Mouse (Mus musculus) forebrain, postnatal 0 days (tissue): ENCODE results near the gene Jmjd7. TPM values are rescaled to one million over a fixed set of nuclear protein-coding genes. Genes with fewer than 3 reads are reported as not detected.

Experiments used
- ATAC-seq: fragments of 200-750 bp; cut with Nextera tagmentation; 2 replicates; pipeline ENCODE4 v1.8.0; 2017; ENCODE audit warnings: mild to moderate bottlenecking, moderate library complexity
- DNase-seq: peaks from one replicate; pipeline ENCODE4 v3.0.0-alpha.2; 2015
- H3K27ac ChIP-seq: fragments of 300-500 bp; sonication (generic); 2 replicates; pipeline ENCODE4 v1.5.1; 2014; ENCODE audit warnings: low read depth, mild to moderate bottlenecking, antibody characterized with exemption, low read length, moderate library complexity, mixed read lengths
- H3K27me3 ChIP-seq: fragments of 300-500 bp; sonication (generic); 2 replicates; pipeline ENCODE4 v1.6.1; 2014; ENCODE audit warnings: mild to moderate bottlenecking, low read length, mixed read lengths; ENCODE audit not compliant: insufficient read depth
- H3K36me3 ChIP-seq: fragments of 300-500 bp; sonication (generic); 2 replicates; pipeline ENCODE4 v1.6.1; 2014; ENCODE audit warnings: mild to moderate bottlenecking, moderate library complexity; ENCODE audit not compliant: insufficient read depth
- H3K4me1 ChIP-seq: fragments of 300-500 bp; sonication (generic); 2 replicates; pipeline ENCODE4 v1.6.1; 2014; ENCODE audit warnings: antibody characterized with exemption; ENCODE audit not compliant: insufficient read depth
- H3K4me2 ChIP-seq: fragments of 300-500 bp; sonication (generic); 2 replicates; pipeline ENCODE4 v1.6.1; 2014; ENCODE audit warnings: low read depth, mild to moderate bottlenecking, moderate library complexity
- H3K4me3 ChIP-seq: fragments of 300-500 bp; sonication (generic); 2 replicates; pipeline ENCODE4 v1.5.1; 2014; ENCODE audit warnings: low read depth, low read length, mixed read lengths
- H3K9ac ChIP-seq: fragments of 300-500 bp; sonication (generic); 2 replicates; pipeline ENCODE4 v1.6.1; 2014; ENCODE audit warnings: mild to moderate bottlenecking
- H3K9me3 ChIP-seq: fragments of 300-500 bp; sonication (generic); 2 replicates; pipeline ENCODE4 v1.6.1; 2016; ENCODE audit warnings: low read length
- CTCF ChIP-seq: sonication (generic); IDR thresholded peaks from 2 replicates; pipeline ENCODE4 v1.5.1; 2016; ENCODE audit warnings: antibody characterized with exemption, control low read depth, low read depth
- WGBS: fragments of 180-500 bp; shearing (Covaris S2); extraction: QIAGEN DNeasy Blood & Tissue Kit; methylation state at CpG from one replicate; pipeline ENCODE4 v1.1.7; 2014; 5-methylcytosine and 5-hydroxymethylcytosine counted together
- polyA plus RNA-seq: library from polyadenylated mRNA; unstranded; fragments of >200 nt; fragmentation: Nextera tagmentation; extraction: Ambion mirVana; gene quantifications from 2 replicates; pipeline ENCODE4 v1.2.1, GENCODE M21; 2015
- total RNA-seq: library from RNA; depleted of rRNA; stranded (reverse); fragments of >200 nt; gene quantifications from 2 replicates; pipeline ENCODE4 v1.2.3, GENCODE M21; 2014

Gene Jmjd7
- total and polyA plus RNA-seq, 2 experiments from 2014 or later: 14.6 to 16.9 TPM

DNA sequence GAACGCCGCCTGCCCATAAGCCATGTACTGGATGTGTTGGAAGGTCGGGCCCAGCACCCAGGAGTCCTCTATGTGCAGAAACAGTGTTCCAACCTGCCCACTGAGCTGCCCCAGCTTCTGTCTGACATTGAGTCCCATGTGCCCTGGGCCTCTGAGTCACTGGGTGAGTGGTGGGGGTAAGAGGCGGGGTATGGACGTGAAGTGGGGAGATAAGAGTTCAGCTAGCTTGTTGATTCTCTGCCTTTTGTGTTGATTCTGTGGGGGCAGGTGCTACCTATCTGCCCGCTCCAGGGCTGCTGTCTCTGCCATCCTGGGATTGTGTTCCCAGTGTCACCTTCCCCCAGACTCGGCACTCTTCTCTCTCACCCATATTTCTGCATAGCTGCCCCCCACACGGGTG is 3.1 kb downstream of the Jmjd7 start:
- WGBS: 93% methylated on average over 8 of the region's 8 CpGs
- Histone ChIP-seq H3K4me1 (0 out of 2 replicates have a peak, but pooled peaks cover 4% of the 10 kb centered on the region), H3K4me3 (no peak overlapping the region), H3K9me3 (no peaks in the 10 kb centered on the region), H3K4me2 (no peak overlapping the region), H3K27me3 (no peaks in the 10 kb centered on the region), H3K36me3 (peaks cover 16% of the 10 kb centered on the region), H3K9ac (no peak overlapping the region), H3K27ac (no peak overlapping the region)
- no peak for TF ChIP-seq CTCF
- ATAC-seq: no peak
- DNase-seq: no peak

GRCm38 (mm10) chr2:120032726-120033467 is 5.6 kb downstream of the Jmjd7 start, which contains the start of gene Pla2g4b:
Pla2g4b (plus strand) TSS chr2:120033417.
- no peaks in the 10 kb centered on the region for H3K27me3 ChIP-seq
- 92% methylated on average over 12 of the region's 12 CpGs for whole genome bisulfite sequencing
- ATAC-seq: no peak

DNA sequence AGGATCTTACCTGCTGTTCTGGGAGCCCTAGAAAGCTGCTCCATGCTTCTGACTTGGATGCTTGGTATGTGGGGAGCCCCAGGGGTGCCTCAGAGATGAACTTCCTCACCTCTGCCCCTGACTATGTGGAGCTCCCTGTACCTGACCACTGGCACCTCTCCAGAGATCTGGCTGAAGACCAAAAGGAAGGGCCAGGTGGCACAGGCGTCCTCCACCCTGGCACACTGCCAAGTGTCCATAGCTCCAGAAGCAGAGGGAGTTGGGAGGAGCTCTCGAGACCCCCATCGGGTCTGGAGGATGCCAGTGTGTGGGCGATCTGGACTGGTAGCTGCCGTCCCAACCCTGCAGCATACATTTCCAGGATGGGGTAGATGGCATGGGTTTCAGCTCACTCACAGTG is 6.4 kb downstream of the Jmjd7 start:
- H3K36me3 ChIP-seq: peaks cover 32% of the 10 kb centered on the region
- DNase-seq (no peak), ATAC-seq (no peak)
- no peak overlapping the region for H3K27ac ChIP-seq
- TF ChIP-seq CTCF: no peak
- WGBS: 76% methylated on average over 5 of the region's 5 CpGs
- no peak overlapping the region for H3K4me2 ChIP-seq
- no peaks in the 10 kb centered on the region for H3K27me3 ChIP-seq
- no peaks in the 10 kb centered on the region for H3K9me3 ChIP-seq
- no peak overlapping the region for H3K4me3 ChIP-seq
- no peaks in the 10 kb centered on the region for H3K4me1 ChIP-seq
- no peak overlapping the region for H3K9ac ChIP-seq

More at GRCm38 (mm10) chr2:120032726-120033467, 5.6 kb downstream of the Jmjd7 start, which contains the start of gene Pla2g4b:
- Histone ChIP-seq H3K4me3 (no peak within 1 kb of the TSS), H3K4me2 (no peak within 1 kb of the TSS), H3K36me3 (peaks cover 25% of the 10 kb centered on the region), H3K9me3 (no peaks in the 10 kb centered on the region), H3K4me1 (0 out of 2 replicates have a peak, but pooled peaks cover 3% of the 10 kb centered on the region), H3K9ac (no peak within 1 kb of the TSS), H3K27ac (no peak within 1 kb of the TSS)
- DNase-seq: no peak
- no peak for TF ChIP-seq CTCF

GRCm38 (mm10) chr2:120037744-120038143 is 10.5 kb downstream of the Jmjd7 start:
- ATAC-seq: no peak
- Histone ChIP-seq H3K36me3 (peaks cover 58% of the 10 kb centered on the region), H3K27ac (no peak overlapping the region), H3K9ac (no peak overlapping the region), H3K27me3 (no peaks in the 10 kb centered on the region), H3K4me2 (no peak overlapping the region), H3K9me3 (no peaks in the 10 kb centered on the region), H3K4me1 (no peaks in the 10 kb centered on the region), H3K4me3 (no peak overlapping the region)
- WGBS: 96% methylated on average over 9 of the region's 9 CpGs
- no peak for TF ChIP-seq CTCF
- DNase-seq: no peak

DNA sequence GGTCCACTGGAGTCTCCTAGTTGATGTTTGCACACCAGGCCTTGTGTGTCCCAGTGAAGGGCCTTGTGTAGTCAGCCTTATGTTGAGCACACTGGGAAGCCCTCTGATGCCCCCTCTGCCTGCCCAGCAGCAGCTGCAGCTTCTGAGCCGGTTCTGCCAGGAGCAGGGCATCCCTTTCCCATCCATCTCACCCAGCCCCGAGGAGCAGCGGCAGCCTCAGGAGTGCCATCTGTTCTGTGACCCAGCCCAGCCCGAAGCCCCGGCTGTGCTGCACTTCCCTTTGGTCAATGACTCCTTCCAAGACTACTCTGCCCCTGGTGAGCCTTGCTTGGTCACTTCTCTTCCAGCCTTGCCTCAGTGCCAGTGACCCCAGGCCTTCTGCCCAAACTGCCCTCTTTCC is 13.7 kb downstream of the Jmjd7 start:
- no peak for DNase-seq
- Histone ChIP-seq H3K9ac (no peak overlapping the region), H3K4me2 (no peak overlapping the region), H3K27ac (no peak overlapping the region), H3K9me3 (no peaks in the 10 kb centered on the region), H3K36me3 (peaks cover 51% of the 10 kb centered on the region), H3K4me1 (no peaks in the 10 kb centered on the region), H3K27me3 (no peaks in the 10 kb centered on the region), H3K4me3 (no peak overlapping the region)
- WGBS: 90% methylated on average over 5 of the region's 5 CpGs
- no peak for TF ChIP-seq CTCF
- ATAC-seq: no peak

- no peak overlapping the region for H3K4me3 ChIP-seq
- ATAC-seq (no peak), DNase-seq (no peak)
- no peaks in the 10 kb centered on the region for H3K4me1 ChIP-seq
- H3K9ac ChIP-seq: no peak overlapping the region
- H3K4me2 ChIP-seq: no peak overlapping the region
- TF ChIP-seq CTCF: no peak
- peaks cover 30% of the 10 kb centered on the region for H3K36me3 ChIP-seq
- no peaks in the 10 kb centered on the region for H3K27me3 ChIP-seq
- 53% methylated on average over 4 of the region's 4 CpGs for WGBS
- no peak overlapping the region for H3K27ac ChIP-seq
- H3K9me3 ChIP-seq: no peaks in the 10 kb centered on the region
These were observed 16.9 kb downstream of the Jmjd7 start for GRCm38 (mm10) chr2:120044101-120044603.

GRCm38 (mm10) chr2:120044676-120045075 is 17.4 kb downstream of the Jmjd7 start:
- H3K27ac ChIP-seq: no peak overlapping the region
- H3K4me3 ChIP-seq: no peak overlapping the region
- H3K4me2 ChIP-seq: no peak overlapping the region
- H3K9ac ChIP-seq: no peak overlapping the region
- no peaks in the 10 kb centered on the region for H3K9me3 ChIP-seq
- DNase-seq (no peak), ATAC-seq (no peak)
- peaks cover 24% of the 10 kb centered on the region for H3K36me3 ChIP-seq
- TF ChIP-seq CTCF: no peak
- no peaks in the 10 kb centered on the region for H3K27me3 ChIP-seq
- WGBS: 73% methylated on average over 3 of the region's 3 CpGs
- H3K4me1 ChIP-seq: no peaks in the 10 kb centered on the region
